ENCODE assay signal across 8 mouse cellular contexts in genomic region chr8:71485142-71486135, GRCm38 (mm10). TPM values are rescaled to one million over a fixed set of nuclear protein-coding genes. Genes with fewer than 3 reads are reported as not detected.
DNase-seq lines count a peak whose midpoint lies in the region; ATAC-seq and TF ChIP-seq lines count a peak whose summit lies in the region.

Gene Ano8, minus strand, starts transcription at chr8:71485963.

- H3K9me3 ChIP-seq in embryonic facial prominence, embryonic 11.5 days (replicated peaks; ENCODE audit: control insufficient read depth, low read length) = no peaks in the 10 kb centered on the region
- no peaks in the 10 kb centered on the region for H3K9me3 ChIP-seq in limb, embryonic 14.5 days (ENCODE audit: control insufficient read depth, low read length)
- no peaks in the 10 kb centered on the region for H3K9me3 ChIP-seq in midbrain, embryonic 15.5 days

- peaks cover 2% of the 10 kb centered on the region; the same call in 1 of the 2 replicates for H3K4me1 ChIP-seq in embryonic facial prominence, embryonic 11.5 days (ENCODE audit: control insufficient read depth, insufficient read depth, low read length)
- H3K4me1 ChIP-seq in limb, embryonic 14.5 days (ENCODE audit: control insufficient read depth, insufficient read depth, low read length) = peaks cover 12% of the 10 kb centered on the region
- H3K4me1 ChIP-seq in midbrain, embryonic 15.5 days = peaks cover 62% of the 10 kb centered on the region
- H3K4me1 ChIP-seq in spleen, adult 2 months (ENCODE audit: control insufficient read depth, insufficient read depth, insufficient read length) = peaks cover 20% of the 10 kb centered on the region

- H3K27me3 ChIP-seq in embryonic facial prominence, embryonic 11.5 days (ENCODE audit: control insufficient read depth, insufficient read depth, low read length) = no peaks in the 10 kb centered on the region
- H3K27me3 ChIP-seq in limb, embryonic 14.5 days (ENCODE audit: control insufficient read depth, insufficient read depth, low read length) = no peaks in the 10 kb centered on the region
- H3K27me3 ChIP-seq in midbrain, embryonic 15.5 days (replicated peaks) = no peaks in the 10 kb centered on the region
- H3K27me3 ChIP-seq in spleen, adult 2 months (ENCODE audit: control insufficient read depth, insufficient read depth, low read length) = no peaks in the 10 kb centered on the region

- peak within 1 kb of the TSS; percentile 88 for H3K4me3 ChIP-seq in embryonic facial prominence, embryonic 11.5 days (ENCODE audit: low read depth, low read length)
- peak within 1 kb of the TSS; percentile 77 for H3K4me3 ChIP-seq in limb, embryonic 14.5 days (replicated peaks; ENCODE audit: low read length)
- H3K4me3 ChIP-seq in midbrain, embryonic 15.5 days = peak within 1 kb of the TSS; percentile 98
- H3K4me3 ChIP-seq in spleen, adult 2 months (ENCODE audit: extremely low read depth, insufficient read depth, insufficient read length) = peak within 1 kb of the TSS; percentile 65

- ATAC-seq in embryonic facial prominence, embryonic 11.5 days (replicated peaks; ENCODE audit: insufficient number of reproducible peaks, low FRiP score, low TSS enrichment, low read depth) = peak; percentile 45
- peak; percentile 64 for ATAC-seq in limb, embryonic 14.5 days (ENCODE audit: low FRiP score, low read depth)
- peak; percentile 82 for ATAC-seq in midbrain, embryonic 15.5 days (replicated peaks)

- 5% methylated on average over 57 of the region's 58 CpGs for WGBS in embryonic facial prominence, embryonic 11.5 days
- 11% methylated on average over 39 of the region's 58 CpGs for WGBS in limb, embryonic 14.5 days
- 5% methylated on average over 55 of the region's 58 CpGs for WGBS in midbrain, embryonic 15.5 days
- 5% methylated on average over 57 of the region's 58 CpGs for WGBS in spleen, adult 2 months

- TF ChIP-seq POLR2A in limb, embryonic 14.5 days (IDR thresholded peaks at IDR 0.05; ENCODE audit: borderline replicate concordance, extremely low read depth, insufficient read depth, insufficient read length) = no peak
- no peak for TF ChIP-seq POLR2A in spleen, adult 2 months (IDR thresholded peaks at IDR 0.05; ENCODE audit: low read depth, low read length)

- no peak for TF ChIP-seq CTCF in spleen, adult 2 months (IDR thresholded peaks at IDR 0.05; ENCODE audit: extremely low read depth, insufficient read depth, insufficient read length, insufficient replicate concordance)

- peak within 1 kb of the TSS; percentile 97 for H3K9ac ChIP-seq in embryonic facial prominence, embryonic 11.5 days (replicated peaks; ENCODE audit: low read length)
- H3K9ac ChIP-seq in limb, embryonic 14.5 days (ENCODE audit: low read depth, low read length, severe bottlenecking) = peak within 1 kb of the TSS; percentile 78
- peak within 1 kb of the TSS; percentile 99 for H3K9ac ChIP-seq in midbrain, embryonic 15.5 days

- H3K36me3 ChIP-seq in embryonic facial prominence, embryonic 11.5 days (replicated peaks; ENCODE audit: control insufficient read depth, insufficient read depth, low read depth, low read length) = peaks cover 10% of the 10 kb centered on the region
- peaks cover 21% of the 10 kb centered on the region for H3K36me3 ChIP-seq in limb, embryonic 14.5 days (ENCODE audit: control insufficient read depth, insufficient read depth, low read length)
- peaks cover 22% of the 10 kb centered on the region; the same call in 1 of the 2 replicates for H3K36me3 ChIP-seq in midbrain, embryonic 15.5 days (replicated peaks)
- H3K36me3 ChIP-seq in spleen, adult 2 months (ENCODE audit: control insufficient read depth, insufficient read depth, low read length) = peaks cover 2% of the 10 kb centered on the region; the same call in 1 of the 2 replicates

- DNase-seq in 3134 (ENCODE audit: extremely low read depth, insufficient read length, low spot score) = peak; percentile 88
- DNase-seq in adrenal gland, adult 8-10 months = peak; percentile 76
- peak; percentile 93 for DNase-seq in embryonic facial prominence, embryonic 11.5 days (ENCODE audit: low spot score)
- peak; percentile 84 for DNase-seq in heart, adult 8-10 months (ENCODE audit: low spot score)
- peak; percentile 82 to 83 for DNase-seq in kidney, adult 8-10 months
- DNase-seq in limb, embryonic 14.5 days (ENCODE audit: low spot score) = peak; percentile 92
- DNase-seq in spleen, adult 2 months (ENCODE audit: low read depth in 1 of 2, low spot score in 2 of 2) = peak; percentile 59 to 83

- peak within 1 kb of the TSS; percentile 72 for H3K27ac ChIP-seq in embryonic facial prominence, embryonic 11.5 days (replicated peaks; ENCODE audit: low read depth, low read length)
- H3K27ac ChIP-seq in limb, embryonic 14.5 days (replicated peaks; ENCODE audit: low read depth, low read length) = peak within 1 kb of the TSS; percentile 61; the same call in 1 of the 2 replicates
- peak within 1 kb of the TSS; percentile 89 for H3K27ac ChIP-seq in midbrain, embryonic 15.5 days
- H3K27ac ChIP-seq in spleen, adult 2 months (ENCODE audit: insufficient read depth, low read length) = peak within 1 kb of the TSS; percentile 65

- peak within 1 kb of the TSS; percentile 53 for H3K4me2 ChIP-seq in embryonic facial prominence, embryonic 11.5 days (ENCODE audit: low read depth, low read length)
- H3K4me2 ChIP-seq in limb, embryonic 14.5 days (replicated peaks; ENCODE audit: low read depth, low read length, severe bottlenecking) = peak within 1 kb of the TSS; percentile 84
- H3K4me2 ChIP-seq in midbrain, embryonic 15.5 days = peak within 1 kb of the TSS; percentile 86

RNA-seq across cellular contexts. Expression of gene Ano8, which starts in this region (rescaled TPM):
- total RNA-seq in adrenal gland, adult 8-10 months (2022) = 10 to 100 TPM; 13.5 to 24.7 (median 20.6) TPM
- polyA plus RNA-seq in embryonic facial prominence, embryonic 11.5 days (2014; fragmentation: Nextera tagmentation; extraction: Ambion mirVana) = 3.1 and 3.2 TPM in 2 replicates
- total RNA-seq in heart, adult 8-10 months (2022) = 10 to 100 TPM; 14.1 to 17.3 (median 16.1) TPM
- 37.2 and 43.3 TPM in 2 replicates for polyA plus RNA-seq in limb, embryonic 14.5 days (2012; rRNA removed)
- 1.8 and 3.0 TPM in 2 replicates for polyA plus RNA-seq in limb, embryonic 14.5 days (2014; fragmentation: Nextera tagmentation; extraction: Ambion mirVana)
- 9.6 and 10.9 TPM in 2 replicates for polyA plus RNA-seq in midbrain, embryonic 15.5 days (2015; fragmentation: Nextera tagmentation; extraction: Ambion mirVana)
- polyA plus RNA-seq in spleen, adult 2 months (2012; rRNA removed) = 15.1 and 20.2 TPM in 2 replicates

Comparison
In these comparisons a context has a peak if more than half of its experiments do, and no peak if none do; other contexts are left out.
1. Peak in every context shown above with its lines: DNase-seq, ATAC-seq, H3K4me3 ChIP-seq and H3K27ac ChIP-seq.